Mouse (Mus musculus) midbrain, embryonic 10.5 days (tissue): Measurements from ENCODE around the gene 8030474K03Rik. TPM values are rescaled to one million over a fixed set of nuclear protein-coding genes. Genes with fewer than 3 reads are reported as not detected.

Experiments used
- DNase-seq: peaks from one replicate; pipeline ENCODE4 v3.0.0-alpha.2; 2017; ENCODE audit warnings: low spot score
- H3K27ac ChIP-seq: fragments of 300-500 bp; sonication (generic); replicated peaks from 2 replicates; pipeline ENCODE4 v1.5.1; 2016; ENCODE audit warnings: mild to moderate bottlenecking
- H3K27me3 ChIP-seq: fragments of 300-500 bp; sonication (generic); 2 replicates; pipeline ENCODE4 v1.6.1; 2016; ENCODE audit warnings: low read depth, mild to moderate bottlenecking; ENCODE audit not compliant: poor library complexity, severe bottlenecking
- H3K36me3 ChIP-seq: fragments of 300-500 bp; sonication (generic); 2 replicates; pipeline ENCODE4 v1.6.1; 2016; ENCODE audit warnings: mild to moderate bottlenecking, moderate library complexity
- H3K4me1 ChIP-seq: fragments of 300-500 bp; sonication (generic); 2 replicates; pipeline ENCODE4 v1.6.1; 2016
- H3K4me3 ChIP-seq: fragments of 300-500 bp; sonication (generic); 2 replicates; pipeline ENCODE4 v1.5.1; 2016; ENCODE audit warnings: mild to moderate bottlenecking, moderate library complexity
- H3K9me3 ChIP-seq: fragments of 300-500 bp; sonication (generic); replicated peaks from 2 replicates; pipeline ENCODE4 v1.6.1; 2016; ENCODE audit warnings: mild to moderate bottlenecking
- WGBS: fragments of 180-500 bp; shearing (Covaris S2); methylation state at CpG from one replicate; pipeline ENCODE4 v1.1.7; 2016; 5-methylcytosine and 5-hydroxymethylcytosine counted together
- polyA plus RNA-seq: library from polyadenylated mRNA; unstranded; fragments of >200 nt; fragmentation: Nextera tagmentation; extraction: Ambion mirVana; gene quantifications from 2 replicates; pipeline ENCODE4 v1.2.1, GENCODE M21; 2016

8030474K03Rik gene
- polyA plus RNA-seq, 1 experiment from 2014 or later, result not detected

GRCm38 (mm10) chrX:101847191-101847795, 52.8 kb downstream of the 8030474K03Rik start:
- H3K36me3 ChIP-seq, result no peaks in the 10 kb centered on the region
- peaks cover 36% of the 10 kb centered on the region for H3K4me1 ChIP-seq
- no peak overlapping the region for H3K4me3 ChIP-seq
- H3K9me3 ChIP-seq, result peaks cover 8% of the 10 kb centered on the region; the same call in 1 of the 2 replicates
- peaks cover 98% of the 10 kb centered on the region for H3K27me3 ChIP-seq
- WGBS, result 45% methylated on average over 5 of the region's 5 CpGs
- H3K27ac ChIP-seq, result no peak overlapping the region
- DNase-seq, result no peak

Other genes starting within 250 kb of the 8030474K03Rik start
- gene Ogt, start 154.6 kb upstream of the 8030474K03Rik start, polyA plus RNA-seq, result 130 and 158 TPM in 2 replicates
- 0.10 TPM in 1 of 2 replicates, not detected in the other for gene Cxcr3, start 60.4 kb upstream of the 8030474K03Rik start, polyA plus RNA-seq
- 0.09 TPM in 1 of 2 replicates, not detected in the other for gene Gm4779, start 233 bp upstream of the 8030474K03Rik start, polyA plus RNA-seq
- 14.0 and 14.1 TPM in 2 replicates for gene Nhsl2, start 54.7 kb downstream of the 8030474K03Rik start, polyA plus RNA-seq